Mouse (Mus musculus) kidney, embryonic 14.5 days (tissue): Measurements from ENCODE around the gene Nasp. TPM values are rescaled to one million over a fixed set of nuclear protein-coding genes. Genes with fewer than 3 reads are reported as not detected.

Source experiments
- ATAC-seq: fragments of 200-750 bp; cut with Nextera tagmentation; 2 replicates; pipeline ENCODE4 v1.8.0; 2017; ENCODE audit warnings: moderate number of reproducible peaks, mild to moderate bottlenecking, moderate TSS enrichment, moderate library complexity; ENCODE audit not compliant: low FRiP score, low TSS enrichment
- H3K27ac ChIP-seq: fragments of 300-500 bp; sonication (generic); 2 replicates; pipeline ENCODE4 v1.5.1; 2014; ENCODE audit warnings: low read depth, mild to moderate bottlenecking, low read length, moderate library complexity, mixed read lengths
- H3K27me3 ChIP-seq: fragments of 300-500 bp; sonication (generic); 2 replicates; pipeline ENCODE4 v1.6.1; 2014; ENCODE audit warnings: mild to moderate bottlenecking, low read length; ENCODE audit not compliant: control insufficient read depth, insufficient read depth
- H3K36me3 ChIP-seq: fragments of 300-500 bp; sonication (generic); 2 replicates; pipeline ENCODE4 v1.6.1; 2014; ENCODE audit warnings: low read length, mixed read lengths; ENCODE audit not compliant: control insufficient read depth, insufficient read depth
- H3K4me1 ChIP-seq: fragments of 300-500 bp; sonication (generic); 2 replicates; pipeline ENCODE4 v1.6.1; 2014; ENCODE audit warnings: low read length, mixed read lengths; ENCODE audit not compliant: control insufficient read depth, insufficient read depth
- H3K4me2 ChIP-seq: fragments of 300-500 bp; sonication (generic); replicated peaks from 2 replicates; pipeline ENCODE4 v1.6.1; 2014; ENCODE audit warnings: low read depth, mild to moderate bottlenecking, low read length
- H3K4me3 ChIP-seq: fragments of 300-500 bp; sonication (generic); 2 replicates; pipeline ENCODE4 v1.5.1; 2014; ENCODE audit warnings: mild to moderate bottlenecking, low read length
- H3K9ac ChIP-seq: fragments of 300-500 bp; sonication (generic); 2 replicates; pipeline ENCODE4 v1.6.1; 2014; ENCODE audit warnings: low read depth, mild to moderate bottlenecking, low read length, moderate library complexity
- H3K9me3 ChIP-seq: fragments of 300-500 bp; sonication (generic); 2 replicates; pipeline ENCODE4 v1.6.1; 2016; ENCODE audit warnings: low read length; ENCODE audit not compliant: control insufficient read depth
- WGBS: fragments of 180-500 bp; shearing (Covaris S2); extraction: QIAGEN DNeasy Blood & Tissue Kit; methylation state at CpG from one replicate; pipeline ENCODE4 v1.1.7; 2014; 5-methylcytosine and 5-hydroxymethylcytosine counted together
- polyA plus RNA-seq: library from polyadenylated mRNA; unstranded; fragments of >200 nt; fragmentation: Nextera tagmentation; extraction: Ambion mirVana; gene quantifications from 2 replicates; pipeline ENCODE4 v1.2.1, GENCODE M21; 2014

Gene Nasp
- polyA plus RNA-seq, 1 experiment from 2014 or later, result 234 TPM

GRCm38 (mm10) chr4:116649411-116649810 lies 21.7 kb upstream of the Nasp start:
- Histone ChIP-seq H3K27me3 (no peaks in the 10 kb centered on the region), H3K4me3 (peak overlapping the region; percentile 98; the same call in 1 of the 2 replicates), H3K4me1 (peaks cover 18% of the 10 kb centered on the region), H3K36me3 (peaks cover 38% of the 10 kb centered on the region), H3K4me2 (peak overlapping the region; percentile 85), H3K27ac (no peak overlapping the region), H3K9ac (no peak overlapping the region), H3K9me3 (no peaks in the 10 kb centered on the region)
- WGBS, result 96% methylated on average over 2 of the region's 2 CpGs
- ATAC-seq, result no peak

GRCm38 (mm10) chr4:116645624-116646023 lies 17.9 kb upstream of the Nasp start:
- ATAC-seq, result no peak
- Histone ChIP-seq H3K27me3 (no peaks in the 10 kb centered on the region), H3K4me1 (peaks cover 14% of the 10 kb centered on the region), H3K9me3 (no peaks in the 10 kb centered on the region), H3K27ac (no peak overlapping the region), H3K4me2 (no peak overlapping the region), H3K36me3 (peaks cover 71% of the 10 kb centered on the region), H3K9ac (no peak overlapping the region; the same call in 1 of the 2 replicates), H3K4me3 (no peak overlapping the region)
- 82% methylated on average over 7 of the region's 7 CpGs for WGBS

- H3K9ac ChIP-seq, result no peak overlapping the region
- no peaks in the 10 kb centered on the region for H3K27me3 ChIP-seq
- H3K9me3 ChIP-seq, result no peaks in the 10 kb centered on the region
- WGBS, result 60% methylated on average over 6 of the region's 6 CpGs
- H3K27ac ChIP-seq, result no peak overlapping the region
- no peak overlapping the region for H3K4me3 ChIP-seq
- no peak overlapping the region for H3K4me2 ChIP-seq
- ATAC-seq, result no peak
- peaks cover 4% of the 10 kb centered on the region for H3K4me1 ChIP-seq
- H3K36me3 ChIP-seq, result peaks cover 78% of the 10 kb centered on the region
Observed at GRCm38 (mm10) chr4:116644326-116644725, 16.6 kb upstream of the Nasp start.

- H3K27me3 ChIP-seq, result no peaks in the 10 kb centered on the region
- no peaks in the 10 kb centered on the region for H3K9me3 ChIP-seq
- peaks cover 91% of the 10 kb centered on the region for H3K36me3 ChIP-seq
- no peak for ATAC-seq
- no peak overlapping the region for H3K9ac ChIP-seq
- H3K27ac ChIP-seq, result no peak overlapping the region
- no peak overlapping the region for H3K4me2 ChIP-seq
- H3K4me1 ChIP-seq, result peaks cover 4% of the 10 kb centered on the region
- no peak overlapping the region for H3K4me3 ChIP-seq
- WGBS, result 95% methylated on average over 1 of the region's 1 CpGs
Observed at GRCm38 (mm10) chr4:116642071-116642470, 14.3 kb upstream of the Nasp start.

GRCm38 (mm10) chr4:116638821-116639220 lies 11.1 kb upstream of the Nasp start:
- Histone ChIP-seq H3K9me3 (no peaks in the 10 kb centered on the region), H3K36me3 (peaks cover 90% of the 10 kb centered on the region), H3K4me3 (no peak overlapping the region), H3K27ac (no peak overlapping the region), H3K4me2 (no peak overlapping the region), H3K4me1 (no peaks in the 10 kb centered on the region), H3K9ac (no peak overlapping the region), H3K27me3 (no peaks in the 10 kb centered on the region)
- 94% methylated on average over 6 of the region's 6 CpGs for WGBS
- ATAC-seq, result no peak

- Histone ChIP-seq H3K4me3 (no peak overlapping the region), H3K4me2 (no peak overlapping the region), H3K4me1 (no peaks in the 10 kb centered on the region), H3K9ac (no peak overlapping the region), H3K27me3 (no peaks in the 10 kb centered on the region), H3K9me3 (no peaks in the 10 kb centered on the region), H3K27ac (no peak overlapping the region), H3K36me3 (peaks cover 57% of the 10 kb centered on the region)
- WGBS, result 95% methylated on average over 1 of the region's 1 CpGs
- no peak for ATAC-seq
Observed at GRCm38 (mm10) chr4:116635197-116635596, 7.5 kb upstream of the Nasp start.

- Histone ChIP-seq H3K9me3 (no peaks in the 10 kb centered on the region), H3K27ac (peak overlapping the region; percentile 97), H3K4me2 (peak overlapping the region; percentile 62), H3K9ac (peak overlapping the region; percentile 98), H3K4me3 (peak overlapping the region; percentile 100), H3K27me3 (no peaks in the 10 kb centered on the region), H3K4me1 (no peaks in the 10 kb centered on the region; the same call in 1 of the 2 replicates), H3K36me3 (peaks cover 15% of the 10 kb centered on the region; the same call in 1 of the 2 replicates)
- 0% methylated on average over 13 of the region's 13 CpGs for WGBS
- peak; percentile 93 for ATAC-seq
Observed at GRCm38 (mm10) chr4:116627359-116627716, 403 bp downstream of the Nasp start.

GRCm38 (mm10) chr4:116626658-116627358 lies 933 bp downstream of the Nasp start:
- Histone ChIP-seq H3K4me1 (no peaks in the 10 kb centered on the region; the same call in 1 of the 2 replicates), H3K9me3 (no peaks in the 10 kb centered on the region), H3K4me2 (peak overlapping the region; percentile 62), H3K27me3 (no peaks in the 10 kb centered on the region), H3K9ac (peak overlapping the region; percentile 98), H3K27ac (peak overlapping the region; percentile 97), H3K36me3 (peaks cover 19% of the 10 kb centered on the region; the same call in 1 of the 2 replicates), H3K4me3 (peak overlapping the region; percentile 100)
- peak; percentile 84 for ATAC-seq
- under 1% methylated on average over 53 of the region's 53 CpGs for WGBS

GRCm38 (mm10) chr4:116624831-116625230 lies 2.9 kb downstream of the Nasp start:
- H3K9me3 ChIP-seq, result no peaks in the 10 kb centered on the region
- H3K4me3 ChIP-seq, result no peak overlapping the region
- peaks cover 36% of the 10 kb centered on the region for H3K36me3 ChIP-seq
- H3K27ac ChIP-seq, result no peak overlapping the region
- WGBS, result 89% methylated on average over 4 of the region's 4 CpGs
- no peak for ATAC-seq
- no peaks in the 10 kb centered on the region; the same call in 1 of the 2 replicates for H3K4me1 ChIP-seq
- no peaks in the 10 kb centered on the region for H3K27me3 ChIP-seq
- no peak overlapping the region; the same call in 1 of the 2 replicates for H3K4me2 ChIP-seq
- H3K9ac ChIP-seq, result no peak overlapping the region
